Mouse (Mus musculus): ENCODE data around the gene Dnajc13. TPM values are rescaled to one million over a fixed set of nuclear protein-coding genes. Genes with fewer than 3 reads are reported as not detected.

Dnajc13 gene
- polyA plus RNA-seq, 1 experiment from 2014 or later, result 10.6 TPM

- Histone ChIP-seq H3K4me2 (replicated peaks; ENCODE audit: low read depth, low read length) (no peak overlapping the region), H3K9ac (replicated peaks; ENCODE audit: low read depth) (no peak overlapping the region), H3K36me3 (ENCODE audit: insufficient read depth, low read length) (no peaks in the 10 kb centered on the region), H3K4me3 (ENCODE audit: low read depth, low read length) (no peak overlapping the region), H3K4me1 (ENCODE audit: insufficient read depth, low read depth, low read length) (no peaks in the 10 kb centered on the region), H3K27ac (ENCODE audit: low read length) (no peak overlapping the region), H3K9me3 (ENCODE audit: low read length) (no peaks in the 10 kb centered on the region), H3K27me3 (replicated peaks; ENCODE audit: insufficient read depth, low read length) (no peaks in the 10 kb centered on the region)
- TF ChIP-seq EP300 (IDR thresholded peaks at IDR 0.05) (no peak), CTCF (IDR thresholded peaks at IDR 0.05) (no peak)
- DNase-seq (ENCODE audit: low spot score) (no peak), ATAC-seq (no peak)
- 47% methylated on average over 3 of the region's 3 CpGs for WGBS
Observed at GRCm38 (mm10) chr9:104297041-104297440, 34.3 kb upstream of the Dnajc13 start.

- no peak overlapping the region for H3K9ac ChIP-seq (replicated peaks; ENCODE audit: low read depth)
- no peaks in the 10 kb centered on the region for H3K27me3 ChIP-seq (replicated peaks; ENCODE audit: insufficient read depth, low read length)
- ATAC-seq (no peak), DNase-seq (ENCODE audit: low spot score) (no peak)
- no peak for TF ChIP-seq CTCF (IDR thresholded peaks at IDR 0.05)
- no peak for TF ChIP-seq EP300 (IDR thresholded peaks at IDR 0.05)
- H3K4me1 ChIP-seq (ENCODE audit: insufficient read depth, low read depth, low read length), result no peaks in the 10 kb centered on the region
- no peaks in the 10 kb centered on the region for H3K36me3 ChIP-seq (ENCODE audit: insufficient read depth, low read length)
- H3K4me2 ChIP-seq (replicated peaks; ENCODE audit: low read depth, low read length), result no peak overlapping the region
- H3K4me3 ChIP-seq (ENCODE audit: low read depth, low read length), result no peak overlapping the region
- H3K9me3 ChIP-seq (ENCODE audit: low read length), result no peaks in the 10 kb centered on the region
- no peak overlapping the region for H3K27ac ChIP-seq (ENCODE audit: low read length)
- WGBS, result 35% methylated on average over 6 of the region's 6 CpGs
Observed at GRCm38 (mm10) chr9:104284934-104285333, 22.2 kb upstream of the Dnajc13 start.

GRCm38 (mm10) chr9:104282536-104282935 is 19.8 kb upstream of the Dnajc13 start:
- Histone ChIP-seq H3K9ac (replicated peaks; ENCODE audit: low read depth) (no peak overlapping the region), H3K27me3 (replicated peaks; ENCODE audit: insufficient read depth, low read length) (no peaks in the 10 kb centered on the region), H3K9me3 (ENCODE audit: low read length) (no peaks in the 10 kb centered on the region), H3K4me3 (ENCODE audit: low read depth, low read length) (no peak overlapping the region), H3K36me3 (ENCODE audit: insufficient read depth, low read length) (no peaks in the 10 kb centered on the region), H3K27ac (ENCODE audit: low read length) (no peak overlapping the region), H3K4me2 (replicated peaks; ENCODE audit: low read depth, low read length) (no peak overlapping the region), H3K4me1 (ENCODE audit: insufficient read depth, low read depth, low read length) (no peaks in the 10 kb centered on the region)
- ATAC-seq, result no peak
- DNase-seq (ENCODE audit: low spot score), result no peak
- TF ChIP-seq CTCF (IDR thresholded peaks at IDR 0.05) (no peak), EP300 (IDR thresholded peaks at IDR 0.05) (no peak)
- WGBS, result 41% methylated on average over 8 of the region's 8 CpGs

GRCm38 (mm10) chr9:104281737-104282136 is 19.0 kb upstream of the Dnajc13 start:
- no peaks in the 10 kb centered on the region for H3K9me3 ChIP-seq (ENCODE audit: low read length)
- no peak overlapping the region for H3K9ac ChIP-seq (replicated peaks; ENCODE audit: low read depth)
- DNase-seq (ENCODE audit: low spot score) (no peak), ATAC-seq (no peak)
- H3K4me1 ChIP-seq (ENCODE audit: insufficient read depth, low read depth, low read length), result no peaks in the 10 kb centered on the region
- H3K4me2 ChIP-seq (replicated peaks; ENCODE audit: low read depth, low read length), result no peak overlapping the region
- no peaks in the 10 kb centered on the region for H3K36me3 ChIP-seq (ENCODE audit: insufficient read depth, low read length)
- no peaks in the 10 kb centered on the region for H3K27me3 ChIP-seq (replicated peaks; ENCODE audit: insufficient read depth, low read length)
- no peak overlapping the region for H3K27ac ChIP-seq (ENCODE audit: low read length)
- no peak overlapping the region for H3K4me3 ChIP-seq (ENCODE audit: low read depth, low read length)
- 65% methylated on average over 5 of the region's 5 CpGs for WGBS
- no peak for TF ChIP-seq EP300 (IDR thresholded peaks at IDR 0.05)
- no peak for TF ChIP-seq CTCF (IDR thresholded peaks at IDR 0.05)

- TF ChIP-seq CTCF (IDR thresholded peaks at IDR 0.05) (no peak), EP300 (IDR thresholded peaks at IDR 0.05) (no peak)
- Histone ChIP-seq H3K9me3 (ENCODE audit: low read length) (no peaks in the 10 kb centered on the region), H3K36me3 (ENCODE audit: insufficient read depth, low read length) (no peaks in the 10 kb centered on the region), H3K4me3 (ENCODE audit: low read depth, low read length) (no peak overlapping the region), H3K9ac (replicated peaks; ENCODE audit: low read depth) (no peak overlapping the region), H3K27me3 (replicated peaks; ENCODE audit: insufficient read depth, low read length) (no peaks in the 10 kb centered on the region), H3K27ac (ENCODE audit: low read length) (no peak overlapping the region), H3K4me2 (replicated peaks; ENCODE audit: low read depth, low read length) (no peak overlapping the region), H3K4me1 (ENCODE audit: insufficient read depth, low read depth, low read length) (no peaks in the 10 kb centered on the region)
- WGBS, result 63% methylated on average over 8 of the region's 8 CpGs
- DNase-seq (ENCODE audit: low spot score), result peak; percentile 28
- no peak for ATAC-seq
Observed at GRCm38 (mm10) chr9:104280725-104281495, 18.2 kb upstream of the Dnajc13 start.

GRCm38 (mm10) chr9:104277528-104278162 is 14.9 kb upstream of the Dnajc13 start:
- TF ChIP-seq EP300 (IDR thresholded peaks at IDR 0.05), result no peak
- TF ChIP-seq CTCF (IDR thresholded peaks at IDR 0.05), result peak; percentile 81
- no peaks in the 10 kb centered on the region for H3K36me3 ChIP-seq (ENCODE audit: insufficient read depth, low read length)
- DNase-seq (ENCODE audit: low spot score), result peak; percentile 41
- no peaks in the 10 kb centered on the region for H3K9me3 ChIP-seq (ENCODE audit: low read length)
- ATAC-seq, result 0 out of 2 replicates have a peak, but pooled peaks have one; percentile 23
- no peak overlapping the region for H3K4me2 ChIP-seq (replicated peaks; ENCODE audit: low read depth, low read length)
- 17% methylated on average over 18 of the region's 18 CpGs for WGBS
- H3K4me3 ChIP-seq (ENCODE audit: low read depth, low read length), result no peak overlapping the region
- no peaks in the 10 kb centered on the region for H3K4me1 ChIP-seq (ENCODE audit: insufficient read depth, low read depth, low read length)
- H3K9ac ChIP-seq (replicated peaks; ENCODE audit: low read depth), result no peak overlapping the region
- no peaks in the 10 kb centered on the region for H3K27me3 ChIP-seq (replicated peaks; ENCODE audit: insufficient read depth, low read length)
- no peak overlapping the region for H3K27ac ChIP-seq (ENCODE audit: low read length)

All from lung, postnatal 0 days (tissue).